Mouse (Mus musculus): ENCODE results near the gene Arsb. TPM values are rescaled to one million over a fixed set of nuclear protein-coding genes. Genes with fewer than 3 reads are reported as not detected.

The Arsb gene
- total RNA-seq (2021) = 10 to 100 TPM; 36.9 to 43.3 TPM
- long read RNA-seq, experiment 1, full-length matches to known transcripts = 7 of 17 reads
- long read RNA-seq, experiment 1, partial matches to known transcripts = 0 of 17 reads
- long read RNA-seq, experiment 1, other reads (novel, unspliced or antisense) = 10 of 17 reads
- long read RNA-seq, experiment 2, full-length matches to known transcripts = 9 of 11 reads
- long read RNA-seq, experiment 2, partial matches to known transcripts = 1 of 11 reads
- long read RNA-seq, experiment 2, other reads (novel, unspliced or antisense) = 1 of 11 reads

DNA sequence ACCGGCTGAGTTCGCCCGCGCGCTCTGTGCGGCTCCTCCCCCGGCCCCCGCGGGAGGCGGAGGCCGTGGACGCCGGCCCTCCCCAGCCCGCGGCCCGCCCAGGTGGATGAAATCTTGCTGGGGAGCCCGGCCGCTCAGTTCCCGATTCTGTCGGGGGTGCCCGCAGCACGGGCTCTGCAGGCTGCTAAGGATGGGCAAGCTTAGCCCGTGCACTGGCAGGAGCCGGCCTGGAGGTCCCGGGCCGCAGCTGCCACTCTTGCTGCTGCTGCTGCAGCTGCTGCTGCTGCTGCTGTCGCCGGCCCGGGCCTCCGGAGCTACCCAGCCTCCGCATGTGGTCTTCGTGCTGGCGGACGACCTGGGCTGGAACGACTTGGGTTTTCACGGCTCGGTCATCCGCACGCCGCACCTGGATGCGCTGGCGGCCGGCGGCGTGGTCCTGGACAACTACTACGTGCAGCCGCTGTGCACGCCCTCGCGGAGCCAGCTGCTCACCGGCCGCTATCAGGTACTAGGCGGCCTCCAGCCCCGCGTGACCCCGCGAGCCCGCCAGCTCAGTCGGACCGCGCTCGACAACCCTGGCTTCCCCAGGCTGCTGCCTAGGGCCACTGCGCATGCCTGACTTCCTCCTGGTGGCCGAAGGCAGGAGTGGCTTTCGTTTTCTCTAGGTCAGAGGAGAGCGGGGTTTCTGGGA is at the start of gene Arsb:
TSS of gene Arsb (plus strand) at position 43 of the 691 bp plus-strand sequence.
- DNase-seq = peak; percentile 92 to 94

DNA sequence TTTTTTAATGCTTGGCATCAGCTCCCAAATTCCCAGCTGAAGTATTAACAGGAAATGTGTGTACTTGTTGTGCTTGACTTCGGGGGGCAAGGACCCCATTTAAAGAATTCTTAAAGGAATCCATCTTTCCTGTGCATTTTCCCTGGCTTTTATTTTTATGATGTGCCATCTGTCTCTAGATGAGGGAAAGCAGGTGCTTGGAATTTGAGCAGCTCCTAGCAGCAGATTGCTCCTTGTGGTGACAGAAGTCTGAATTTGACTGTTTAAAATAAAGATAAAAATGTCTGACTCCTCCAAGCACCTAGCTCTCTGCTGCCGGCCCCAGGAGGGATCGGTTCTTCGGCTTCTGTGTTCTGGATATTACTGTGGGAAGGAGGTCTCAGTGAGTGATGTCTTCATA is 49.5 kb upstream of the Arsb start:
- DNase-seq = no peak

DNA sequence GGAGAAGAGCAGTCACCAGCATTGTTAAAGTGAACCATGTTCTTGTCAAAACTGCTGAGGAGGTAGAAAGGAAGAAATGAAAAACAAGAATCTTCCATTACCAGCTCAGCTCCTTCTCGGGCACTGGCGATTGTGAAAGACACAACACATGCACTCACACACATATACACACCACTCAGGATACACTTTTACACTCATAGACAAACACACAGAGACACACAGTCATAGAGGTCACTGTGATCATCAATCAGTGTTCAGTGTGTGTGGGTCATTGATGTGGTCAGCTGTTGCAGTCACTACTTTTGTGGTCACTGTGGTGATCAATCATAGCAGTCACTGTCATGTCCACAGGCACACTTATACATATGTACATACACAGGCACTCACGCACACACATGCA is 48.0 kb upstream of the Arsb start:
- DNase-seq = no peak

DNA sequence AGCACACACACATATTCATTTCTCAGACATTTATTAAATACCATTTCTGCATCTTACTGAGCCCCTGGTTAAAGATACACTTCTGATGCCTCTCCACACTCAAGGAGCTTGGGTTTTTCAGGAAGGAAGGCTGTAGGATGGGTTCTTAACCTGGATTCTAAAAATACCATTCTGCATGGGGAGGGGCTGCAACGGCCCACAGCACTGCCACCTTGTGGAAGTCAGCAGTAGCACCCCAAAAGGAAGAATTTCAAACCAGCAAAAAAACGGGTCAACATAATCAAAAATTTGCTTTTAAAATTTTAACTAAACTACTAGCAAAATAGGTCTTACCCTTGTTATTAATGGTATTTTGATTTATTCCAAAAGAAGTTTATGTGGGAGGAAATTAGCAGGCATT is 47.2 kb upstream of the Arsb start:
- DNase-seq = peak; percentile 8 to 23

DNA sequence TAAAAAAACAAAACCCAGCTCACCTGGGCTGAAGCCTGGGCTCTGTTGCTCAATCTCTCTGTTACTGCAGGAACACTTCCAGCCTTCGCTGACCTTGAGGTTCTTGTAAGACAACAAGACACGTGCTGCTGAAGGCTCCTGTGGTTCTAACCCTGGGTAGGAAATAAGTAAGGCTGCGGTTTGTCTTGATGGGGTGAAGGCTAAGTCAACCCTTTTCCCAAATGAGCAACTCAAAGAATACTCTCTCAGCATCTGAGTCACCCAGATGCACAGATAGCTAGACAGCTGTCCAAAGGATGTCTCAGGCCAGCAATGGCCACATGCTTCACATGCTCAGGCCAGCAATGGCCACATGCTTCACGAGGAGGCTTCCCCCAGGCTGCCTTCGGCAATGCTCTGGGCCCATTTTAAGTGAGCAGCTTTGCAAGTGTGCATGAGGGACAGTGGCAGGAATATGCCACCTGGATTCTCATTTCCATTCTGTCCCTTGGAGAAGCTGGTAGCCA is 36.2 kb upstream of the Arsb start:
- no peak for DNase-seq

DNA sequence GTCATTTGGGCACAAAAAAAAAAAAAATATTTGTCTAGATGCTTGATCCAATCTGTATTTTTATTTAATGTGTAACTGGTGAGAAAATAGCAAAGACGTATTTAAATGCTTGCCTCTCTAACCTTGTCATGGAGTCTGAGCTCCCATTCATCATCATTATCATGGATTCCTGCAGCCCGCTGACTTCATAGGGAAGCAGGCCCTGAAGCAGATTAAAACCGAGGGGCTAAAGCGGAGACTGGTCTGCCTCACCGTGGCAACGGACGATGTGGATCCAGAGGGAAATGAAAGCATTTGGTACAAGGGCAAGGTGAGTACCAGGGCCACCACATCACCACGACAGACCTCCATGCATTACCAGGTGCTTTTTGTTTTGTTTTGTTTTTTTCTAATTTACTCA is 27.3 kb upstream of the Arsb start:
- no peak for DNase-seq

DNA sequence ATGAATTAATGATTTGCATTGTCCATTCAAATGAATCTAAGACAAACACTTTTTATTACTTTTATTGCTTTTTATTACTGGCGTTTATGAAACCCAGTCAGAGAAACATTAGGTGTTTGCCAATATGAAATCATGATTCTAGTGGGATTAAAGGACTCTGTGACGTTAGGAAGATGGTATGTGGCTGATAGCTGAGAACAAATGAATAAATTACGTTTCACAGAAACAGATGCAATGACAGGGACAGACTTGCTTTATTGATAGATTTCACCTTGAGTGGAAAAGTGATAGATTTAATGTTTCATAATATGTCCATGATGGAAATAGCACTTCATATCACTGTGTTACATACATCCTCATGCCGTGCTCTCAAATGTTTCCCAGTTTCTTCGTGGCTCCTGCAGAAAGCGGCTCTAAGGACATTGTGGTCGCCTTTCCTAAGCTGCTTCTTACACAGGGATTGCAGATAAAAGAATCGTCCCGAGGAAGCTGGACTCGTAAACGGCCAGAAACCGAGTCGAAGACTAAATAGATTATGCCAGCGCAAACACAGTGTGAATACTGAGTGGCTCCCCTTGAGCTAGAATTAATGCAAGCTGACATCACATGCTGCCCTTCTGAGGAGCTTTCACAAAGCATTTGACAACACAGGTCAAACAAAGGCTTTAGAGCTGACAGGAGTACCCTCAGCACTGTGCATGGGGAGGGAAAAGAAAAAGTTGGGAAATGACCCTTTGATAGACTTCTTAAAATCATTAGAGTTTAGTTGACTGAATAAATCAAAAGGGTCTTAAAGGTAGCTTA is 18.6 kb upstream of the Arsb start:
- no peak for DNase-seq

DNA sequence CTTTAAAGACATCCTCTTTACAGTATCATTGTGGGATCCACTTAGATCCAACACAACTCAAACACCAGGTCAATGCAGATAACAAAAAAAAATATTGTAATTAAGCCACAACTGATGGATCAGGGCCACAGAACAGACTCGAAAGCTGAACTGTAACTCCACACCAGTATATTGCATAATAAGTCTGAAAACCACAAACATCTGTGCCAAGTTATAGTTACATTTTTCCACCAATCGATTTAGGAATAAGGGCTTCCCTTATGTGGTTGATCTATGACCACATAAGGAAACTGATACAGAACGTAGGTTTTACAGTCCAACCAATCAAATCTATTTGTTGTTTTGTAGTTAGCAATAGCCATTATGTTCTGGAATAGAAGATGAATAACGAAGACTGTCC is 16.3 kb upstream of the Arsb start:
- DNase-seq = no peak

DNA sequence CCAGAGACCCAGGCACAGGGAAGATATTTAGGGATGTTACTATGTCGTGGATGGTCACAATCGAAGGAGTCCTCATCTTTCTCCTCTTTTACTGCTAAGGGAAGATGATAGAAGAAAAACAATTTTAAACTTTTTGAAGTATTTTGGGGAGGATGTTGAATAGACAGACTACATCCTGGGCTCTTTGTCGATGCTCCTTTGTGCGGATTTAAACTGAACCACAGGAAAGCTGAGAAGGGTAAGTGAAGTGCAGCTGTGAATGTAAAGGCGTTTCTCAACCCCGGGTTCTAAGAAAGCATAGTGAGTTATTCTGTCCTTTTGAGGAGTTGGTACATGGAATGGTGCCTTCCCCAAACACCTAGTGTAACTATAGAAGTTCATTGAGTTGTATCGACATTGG is 14.8 kb upstream of the Arsb start:
- DNase-seq = no peak

DNA sequence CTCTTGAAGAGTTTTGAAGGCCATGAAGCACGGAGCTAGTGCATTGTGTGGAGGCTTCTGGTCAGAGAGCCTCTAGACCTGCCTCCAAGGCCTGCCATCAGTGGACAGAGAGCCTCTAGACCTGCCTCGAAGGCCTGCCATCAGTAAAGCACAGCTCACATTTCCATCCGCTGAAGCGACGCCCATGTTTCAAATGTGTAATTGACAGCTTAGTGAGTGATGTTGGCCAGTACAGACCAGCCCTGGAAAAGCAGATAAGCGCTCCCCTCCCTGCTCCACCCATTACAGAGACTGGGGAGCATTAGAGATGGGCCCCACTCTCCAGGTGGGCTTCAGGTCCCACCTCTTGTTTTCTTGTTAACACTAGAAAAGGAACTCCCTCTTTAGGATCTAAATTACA is 13.9 kb upstream of the Arsb start:
- no peak for DNase-seq

DNA sequence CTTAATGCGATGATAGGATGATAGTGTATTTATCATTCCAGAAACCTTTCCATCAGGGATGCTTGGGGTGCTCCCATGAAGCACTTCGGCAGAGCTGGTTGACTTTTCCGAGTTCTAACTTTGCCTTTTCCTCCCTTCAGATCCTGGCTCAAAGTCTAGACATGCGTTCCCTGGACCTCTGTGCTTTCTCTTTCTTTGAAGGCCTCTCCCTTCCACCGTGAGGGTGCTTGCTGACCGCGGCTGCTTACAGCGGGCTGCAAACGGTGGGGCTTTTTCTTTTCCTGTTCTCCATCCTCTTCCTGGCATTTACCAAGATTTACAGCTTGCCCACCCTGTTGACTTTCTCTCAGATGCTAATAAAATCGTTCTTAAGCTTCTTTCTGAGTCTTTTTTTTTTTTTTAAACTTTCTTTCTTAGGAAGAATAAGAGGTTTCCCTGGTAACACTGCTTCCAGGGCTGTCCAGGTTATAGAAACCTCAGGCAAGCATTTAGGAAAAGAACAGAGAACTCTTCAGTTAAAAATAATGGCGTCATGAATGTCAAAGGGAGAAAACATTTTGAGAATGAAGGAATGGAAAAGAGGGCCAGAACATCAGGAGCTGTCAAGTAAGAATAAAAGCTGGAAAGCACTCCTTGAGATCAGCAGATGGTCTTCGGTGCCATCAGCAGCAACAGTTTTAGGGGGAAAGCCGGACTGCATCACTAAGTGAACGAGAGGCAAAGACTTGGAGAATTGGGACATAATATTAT is 13.1 kb upstream of the Arsb start:
- no peak for DNase-seq

DNA sequence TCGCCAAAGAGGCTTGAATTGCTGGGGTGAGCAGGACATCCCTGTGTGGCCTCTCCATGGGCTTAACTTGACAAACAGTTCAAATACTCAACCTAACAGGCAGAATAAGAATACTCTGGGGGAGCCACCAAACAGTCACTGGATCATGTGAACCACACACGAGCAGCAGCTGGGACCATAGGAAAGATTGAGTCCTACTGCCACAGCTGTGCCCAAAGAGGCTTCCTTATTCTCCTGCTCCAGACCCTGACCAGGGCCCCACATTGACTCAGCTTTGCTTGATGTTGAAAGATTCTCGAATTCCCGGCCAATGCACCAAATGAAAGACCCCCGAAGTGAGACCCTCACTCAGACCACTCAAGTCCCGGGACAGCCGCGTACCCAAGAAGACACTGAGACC is 9.6 kb upstream of the Arsb start:
- DNase-seq = no peak

DNA sequence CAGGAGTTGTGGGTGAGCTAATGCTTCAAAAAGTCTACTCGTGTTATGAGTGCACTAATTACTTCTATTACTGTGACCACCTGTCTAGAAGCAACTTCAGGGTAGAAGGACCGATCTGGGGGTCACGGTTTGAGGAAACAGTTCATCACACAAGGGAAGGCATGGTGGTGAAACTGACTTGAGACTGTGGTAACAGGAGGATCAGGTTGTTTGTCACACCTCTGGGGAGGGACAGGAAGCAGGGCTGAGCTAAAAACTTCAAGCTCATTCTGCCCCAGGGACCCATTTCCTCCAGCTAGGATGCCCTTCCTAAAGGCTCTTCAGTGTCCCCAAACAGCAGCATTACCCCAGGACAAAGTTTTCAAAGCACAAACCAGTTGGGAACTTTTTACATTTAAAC is 8.6 kb upstream of the Arsb start:
- DNase-seq = no peak

DNA sequence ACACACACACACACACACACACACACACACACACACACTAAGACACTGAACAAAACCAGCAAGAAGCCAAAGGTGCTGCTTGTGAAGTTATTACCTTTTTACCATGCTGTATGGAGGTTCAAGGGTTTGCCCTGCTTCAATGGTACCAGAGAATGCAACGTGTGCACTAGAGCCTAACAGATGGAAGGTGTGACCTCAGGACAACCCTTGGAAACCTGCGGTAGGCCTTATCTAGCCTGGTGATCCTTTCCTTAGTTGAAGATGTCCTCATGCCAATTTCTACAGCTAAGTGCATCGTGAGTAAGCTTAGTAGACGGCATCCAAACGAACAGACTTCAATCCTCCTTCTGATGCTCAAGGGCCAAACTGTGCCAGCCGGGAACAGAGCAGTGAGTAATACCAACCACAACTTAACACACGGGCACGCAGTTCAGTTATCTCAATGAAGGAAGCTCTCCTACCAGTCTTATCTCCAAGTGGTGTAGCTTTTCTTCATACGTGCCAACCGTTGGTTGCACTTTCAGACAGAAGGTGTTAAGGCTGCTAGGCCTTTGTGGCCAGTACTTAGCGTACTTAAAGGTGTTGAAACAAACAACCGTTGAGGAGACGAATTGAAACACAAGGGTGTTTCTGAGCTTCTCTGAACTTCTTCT is 7.0 kb upstream of the Arsb start:
- DNase-seq = no peak

DNA sequence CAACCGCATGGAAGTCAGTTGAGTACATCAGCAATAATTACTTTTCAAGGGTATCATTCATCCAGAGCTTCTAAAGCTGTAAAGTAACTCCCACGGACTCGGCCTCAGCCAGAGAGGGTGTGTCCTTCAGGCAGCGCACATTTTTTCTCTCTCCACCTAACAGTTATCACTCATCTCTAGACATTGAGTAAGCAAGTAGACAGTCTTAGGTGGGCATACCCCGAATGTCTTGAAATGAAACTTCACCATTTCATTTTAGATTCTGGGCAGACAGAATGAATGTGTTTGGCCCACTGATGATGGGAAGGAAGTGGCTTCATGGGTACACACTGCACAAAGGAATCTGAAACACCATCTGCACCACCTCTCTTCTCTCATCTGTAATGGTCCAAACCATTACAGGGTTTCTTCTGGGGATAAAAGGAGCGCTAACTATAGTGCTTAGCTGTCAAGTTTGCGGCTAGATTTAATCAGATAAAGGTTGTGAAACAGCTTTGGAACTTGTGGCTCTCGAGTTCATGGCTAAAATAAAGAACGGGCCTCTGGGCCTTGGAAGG is 321 bp upstream of the Arsb start:
- no peak for DNase-seq

DNA sequence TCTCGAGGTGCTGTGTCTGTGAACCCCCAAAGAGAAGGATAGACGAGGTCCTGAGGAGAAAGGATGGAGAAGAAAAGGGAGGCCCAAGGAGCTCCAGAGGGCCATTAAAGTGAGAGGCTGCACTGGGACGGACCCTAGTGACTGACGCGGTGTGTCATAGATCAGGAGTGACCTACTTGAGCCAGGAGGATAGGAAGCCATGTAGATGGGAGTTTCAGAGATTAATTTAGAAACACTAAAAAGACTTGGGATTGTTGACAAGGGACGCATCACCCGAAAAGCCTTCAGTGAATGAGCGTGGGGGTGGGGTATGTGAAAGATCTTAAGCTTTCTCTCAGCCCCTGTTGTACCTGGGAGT is 828 bp downstream of the Arsb start:
- no peak for DNase-seq

DNA sequence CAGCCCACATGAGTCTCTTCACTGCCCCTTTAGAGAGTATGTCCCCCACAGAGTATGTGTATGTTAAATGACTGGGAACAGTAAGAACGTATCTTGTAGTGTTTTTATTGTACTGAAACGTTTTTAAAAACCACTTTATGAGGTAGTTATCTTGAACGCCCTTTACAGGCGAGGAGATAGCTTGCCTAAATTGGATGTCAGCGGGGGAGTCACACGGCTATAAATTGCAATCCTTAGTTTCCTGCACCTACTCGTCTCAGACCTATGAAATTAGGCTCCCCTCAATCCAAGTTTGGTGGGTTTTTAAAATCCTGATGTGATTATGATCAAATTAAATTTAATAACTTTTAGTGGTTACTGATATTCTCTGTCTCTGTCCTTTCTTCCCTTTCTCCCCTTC is 1.4 kb downstream of the Arsb start:
- no peak for DNase-seq

DNA sequence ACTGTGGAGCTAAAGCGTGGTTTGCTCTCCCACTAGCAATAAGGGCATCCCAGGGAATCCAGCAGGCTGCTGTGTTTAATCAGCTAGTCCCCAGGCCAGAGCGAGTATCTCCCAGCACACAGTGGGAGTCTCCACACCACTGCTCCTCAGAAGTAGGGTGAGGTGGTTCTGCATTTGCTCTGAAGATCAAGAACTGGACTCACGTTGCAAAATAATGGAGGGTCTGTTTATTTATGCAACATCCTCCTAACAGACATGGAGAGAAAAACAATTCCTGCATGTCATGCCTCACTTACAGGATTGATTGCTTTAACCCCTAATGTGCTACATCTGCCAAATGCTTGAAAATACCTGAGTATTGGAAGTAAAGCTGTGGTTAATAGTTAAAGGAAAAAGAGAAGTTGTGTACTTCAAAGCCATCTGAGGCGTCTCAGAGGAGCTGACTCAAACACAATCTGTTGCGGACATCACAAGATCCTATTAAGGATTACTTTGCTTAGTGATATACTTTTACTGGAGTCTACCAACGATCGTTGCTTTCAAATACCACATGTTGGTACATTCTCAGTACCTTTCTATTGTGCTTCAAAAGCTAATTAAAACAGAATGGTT is 2.4 kb downstream of the Arsb start:
- DNase-seq = no peak

DNA sequence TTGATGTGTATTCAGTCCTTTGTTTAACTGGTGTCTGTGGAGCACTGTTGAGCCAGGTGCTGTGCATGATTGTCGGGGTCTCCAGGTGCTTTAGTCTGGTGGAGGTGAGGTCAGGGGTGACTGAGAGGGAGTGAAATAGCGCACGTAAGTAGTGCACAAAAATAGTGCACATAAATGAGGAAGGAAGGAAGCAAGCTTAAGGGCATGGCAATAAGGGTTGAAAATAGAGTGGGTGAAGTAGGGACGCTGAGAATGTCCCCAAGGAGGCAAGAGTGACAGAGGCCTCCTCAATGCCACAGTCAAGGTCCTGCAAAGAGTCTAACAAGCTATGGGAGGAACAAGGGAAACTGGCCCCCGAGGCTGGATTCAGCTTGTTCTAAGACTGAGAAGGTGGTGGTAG is 11.4 kb downstream of the Arsb start:
- DNase-seq = no peak

DNA sequence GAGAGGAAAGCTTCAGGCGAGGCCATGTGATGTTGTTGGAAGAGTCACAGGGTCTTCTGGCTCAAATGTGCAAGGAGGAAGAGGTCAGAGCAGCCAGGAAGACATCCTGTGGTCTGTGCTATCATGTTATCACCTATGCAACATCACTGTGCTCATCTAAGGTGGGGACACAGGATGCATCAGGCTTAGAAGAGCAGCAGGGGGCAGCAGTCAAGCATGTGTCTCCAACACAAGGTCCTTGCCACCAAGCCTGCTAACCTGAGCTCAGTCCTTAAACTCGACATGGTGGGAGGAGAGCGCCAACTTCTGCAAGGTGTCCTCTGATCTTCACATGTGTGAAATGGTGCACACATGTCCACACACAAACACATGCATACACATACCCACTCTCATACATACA is 13.9 kb downstream of the Arsb start:
- DNase-seq = no peak

DNA sequence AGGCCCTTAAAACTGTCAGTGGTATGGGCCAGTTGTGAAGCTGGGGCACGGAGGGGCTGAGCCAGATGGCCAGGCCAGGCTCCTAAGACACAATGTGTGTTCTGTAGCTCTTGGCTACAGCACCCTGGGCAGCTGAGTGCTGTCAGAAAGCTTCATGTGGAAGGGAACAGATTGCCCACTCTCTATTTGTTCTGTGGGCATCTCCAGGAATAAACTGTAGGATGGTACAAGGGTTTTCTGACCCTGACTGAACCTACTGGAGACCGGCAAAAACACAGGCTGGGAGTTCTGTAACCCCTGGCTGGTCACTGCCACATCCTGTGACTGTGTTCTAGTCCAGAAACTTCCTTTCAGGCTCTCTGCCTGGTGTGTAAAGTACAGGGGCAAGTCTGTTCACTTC is 14.6 kb downstream of the Arsb start:
- no peak for DNase-seq

Data from adrenal gland, postnatal 36 days (tissue).